Mouse (Mus musculus): Measurements from ENCODE around the gene Slc39a3. TPM values are rescaled to one million over a fixed set of nuclear protein-coding genes. Genes with fewer than 3 reads are reported as not detected.

Gene Slc39a3
- total and polyA plus RNA-seq, 2 experiments from 2014 or later = 41.9 to 118 TPM

DNA sequence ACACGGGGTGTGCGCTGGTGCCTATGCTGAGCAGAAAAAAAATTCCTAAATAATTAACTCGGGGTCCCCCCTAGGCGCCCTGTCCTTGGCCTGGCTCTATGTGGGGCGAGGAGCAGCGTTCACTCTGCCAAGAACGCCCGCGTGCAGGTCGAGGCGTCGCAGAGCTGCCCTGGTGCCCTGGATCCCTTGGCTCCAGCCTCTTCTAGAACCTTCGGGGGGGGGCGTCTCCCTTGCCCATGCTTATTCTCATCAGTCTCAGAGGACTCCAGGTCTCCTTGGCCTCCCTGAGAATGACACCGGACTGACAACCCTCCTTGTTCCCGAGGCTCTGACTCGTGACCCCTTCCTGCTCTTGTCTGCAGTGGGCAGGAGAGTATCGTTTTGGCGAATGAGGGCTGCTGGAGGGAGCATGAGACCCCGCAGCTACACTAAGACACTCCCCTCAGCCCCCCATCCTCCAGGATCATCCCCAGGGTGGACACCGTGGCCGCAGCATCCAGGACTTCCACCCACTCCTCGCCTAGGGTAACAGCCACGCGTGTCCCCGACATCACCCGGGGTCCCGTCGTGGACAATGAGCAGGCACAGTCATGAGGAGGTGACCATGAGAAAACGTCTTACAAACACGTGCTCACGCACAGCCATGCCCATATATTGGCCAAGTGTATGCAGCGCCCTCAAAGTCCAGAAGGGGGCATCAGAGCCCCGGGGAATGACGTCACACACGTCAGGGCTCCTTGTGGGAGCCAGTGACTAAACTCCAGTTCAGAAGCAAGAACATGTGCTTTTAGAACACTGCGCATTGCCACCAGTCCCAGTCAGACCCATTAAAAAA is 37.6 kb downstream of the Slc39a3 start:
- H3K27me3 ChIP-seq (ENCODE audit: insufficient read depth, low read length) = no peaks in the 10 kb centered on the region
- WGBS = 28% methylated on average over 37 of the region's 37 CpGs
- peak; percentile 95 for TF ChIP-seq CTCF (IDR thresholded peaks at IDR 0.05; ENCODE audit: low read depth)
- no peaks in the 10 kb centered on the region for H3K36me3 ChIP-seq (ENCODE audit: insufficient read depth, low read length)
- H3K9ac ChIP-seq (replicated peaks; ENCODE audit: low read length) = 0 out of 2 replicates have a peak overlapping the region, but pooled peaks have one; percentile 14
- no peak overlapping the region for H3K27ac ChIP-seq
- DNase-seq (ENCODE audit: low spot score) (peak; percentile 92), ATAC-seq (peak; percentile 86)
- no peaks in the 10 kb centered on the region for H3K9me3 ChIP-seq (ENCODE audit: low read length)
- no peak overlapping the region for H3K4me3 ChIP-seq (ENCODE audit: low read length)
- 0 out of 2 replicates have a peak, but pooled peaks cover 4% of the 10 kb centered on the region for H3K4me1 ChIP-seq (ENCODE audit: insufficient read depth, low read length)
- H3K4me2 ChIP-seq (ENCODE audit: low read depth, low read length) = peak overlapping the region; percentile 50

DNA sequence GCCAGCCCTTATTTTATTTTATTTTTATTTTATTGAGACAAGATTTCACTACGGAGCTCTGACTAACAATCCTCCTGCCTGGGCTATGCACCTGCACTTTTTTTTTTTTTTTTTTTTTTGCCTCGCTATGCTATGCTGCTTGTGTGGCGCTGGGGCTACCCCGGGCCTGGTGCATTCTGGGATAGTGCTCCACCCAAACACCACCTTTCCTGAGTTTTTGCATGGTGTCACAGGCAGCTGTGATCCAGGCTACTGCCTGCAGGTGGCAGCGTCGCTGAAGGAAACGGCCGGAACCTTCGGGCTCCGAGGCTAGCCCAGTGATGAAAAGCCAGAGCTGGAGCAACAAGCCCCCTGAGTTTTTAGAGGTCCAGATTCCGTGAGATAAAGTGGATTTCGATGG is 38.4 kb downstream of the Slc39a3 start:
- Histone ChIP-seq H3K9ac (replicated peaks; ENCODE audit: low read length) (no peak overlapping the region), H3K4me1 (ENCODE audit: insufficient read depth, low read length) (0 out of 2 replicates have a peak, but pooled peaks cover 4% of the 10 kb centered on the region), H3K4me3 (ENCODE audit: low read length) (no peak overlapping the region), H3K36me3 (ENCODE audit: insufficient read depth, low read length) (no peaks in the 10 kb centered on the region), H3K9me3 (ENCODE audit: low read length) (no peaks in the 10 kb centered on the region), H3K4me2 (ENCODE audit: low read depth, low read length) (no peak overlapping the region), H3K27ac (no peak overlapping the region), H3K27me3 (ENCODE audit: insufficient read depth, low read length) (no peaks in the 10 kb centered on the region)
- DNase-seq (ENCODE audit: low spot score) (peak; percentile 76), ATAC-seq (0 out of 2 replicates have a peak, but pooled peaks have one; percentile 18)
- 19% methylated on average over 12 of the region's 12 CpGs for WGBS
- TF ChIP-seq CTCF (IDR thresholded peaks at IDR 0.05; ENCODE audit: low read depth) = peak; percentile 75

DNA sequence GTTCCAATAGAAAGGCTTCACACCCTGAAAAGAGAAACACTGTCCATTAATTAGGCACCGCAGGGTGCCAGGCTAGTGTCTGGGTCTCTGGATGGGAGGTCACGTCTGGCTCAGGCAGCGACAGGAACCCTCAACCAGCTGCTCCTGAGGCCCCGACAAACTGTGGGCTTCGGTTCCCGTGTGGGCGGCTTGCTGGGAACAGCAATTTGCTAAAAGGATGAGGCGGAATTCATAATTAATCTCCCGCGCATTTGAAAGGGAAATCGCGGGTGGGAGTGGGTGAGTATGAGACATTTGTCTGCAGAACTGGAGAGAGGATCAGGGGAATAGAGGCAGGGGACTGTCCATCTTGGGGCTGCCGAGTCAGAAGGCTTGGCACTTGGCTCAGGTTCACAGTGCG is 39.2 kb downstream of the Slc39a3 start:
- WGBS = 21% methylated on average over 14 of the region's 14 CpGs
- no peak overlapping the region for H3K27ac ChIP-seq
- H3K9me3 ChIP-seq (ENCODE audit: low read length) = no peaks in the 10 kb centered on the region
- ATAC-seq = no peak
- no peak overlapping the region for H3K4me2 ChIP-seq (ENCODE audit: low read depth, low read length)
- no peak for TF ChIP-seq CTCF (IDR thresholded peaks at IDR 0.05; ENCODE audit: low read depth)
- H3K36me3 ChIP-seq (ENCODE audit: insufficient read depth, low read length) = no peaks in the 10 kb centered on the region
- no peak overlapping the region for H3K4me3 ChIP-seq (ENCODE audit: low read length)
- no peak overlapping the region for H3K9ac ChIP-seq (replicated peaks; ENCODE audit: low read length)
- H3K27me3 ChIP-seq (ENCODE audit: insufficient read depth, low read length) = no peaks in the 10 kb centered on the region
- DNase-seq (ENCODE audit: low spot score) = no peak
- H3K4me1 ChIP-seq (ENCODE audit: insufficient read depth, low read length) = 0 out of 2 replicates have a peak, but pooled peaks cover 4% of the 10 kb centered on the region

DNA sequence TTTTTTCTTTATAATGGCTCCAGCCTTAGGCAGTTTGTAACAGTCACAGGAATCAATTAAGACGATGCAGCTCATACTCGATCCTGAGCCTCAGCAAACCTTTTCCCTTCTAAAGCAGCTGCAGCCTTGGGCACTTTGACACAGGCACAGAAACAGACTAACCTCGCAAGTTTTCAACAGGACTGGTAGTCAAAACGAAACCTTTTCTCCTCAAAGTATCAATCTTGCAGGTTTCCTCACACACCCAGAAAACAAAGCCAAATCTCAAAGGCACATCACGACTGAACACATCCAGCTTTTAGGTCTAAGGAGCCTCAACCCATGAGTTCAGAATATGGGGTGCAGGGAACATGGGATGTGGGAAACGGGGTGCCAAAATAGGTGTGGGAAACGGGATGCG is 39.9 kb downstream of the Slc39a3 start:
- H3K9ac ChIP-seq (replicated peaks; ENCODE audit: low read length) = no peak overlapping the region
- H3K9me3 ChIP-seq (ENCODE audit: low read length) = no peaks in the 10 kb centered on the region
- 81% methylated on average over 8 of the region's 8 CpGs for WGBS
- ATAC-seq (no peak), DNase-seq (ENCODE audit: low spot score) (no peak)
- H3K4me1 ChIP-seq (ENCODE audit: insufficient read depth, low read length) = 0 out of 2 replicates have a peak, but pooled peaks cover 4% of the 10 kb centered on the region
- no peaks in the 10 kb centered on the region for H3K27me3 ChIP-seq (ENCODE audit: insufficient read depth, low read length)
- H3K27ac ChIP-seq = no peak overlapping the region
- H3K36me3 ChIP-seq (ENCODE audit: insufficient read depth, low read length) = no peaks in the 10 kb centered on the region
- H3K4me2 ChIP-seq (ENCODE audit: low read depth, low read length) = no peak overlapping the region
- no peak overlapping the region for H3K4me3 ChIP-seq (ENCODE audit: low read length)
- TF ChIP-seq CTCF (IDR thresholded peaks at IDR 0.05; ENCODE audit: low read depth) = no peak

DNA sequence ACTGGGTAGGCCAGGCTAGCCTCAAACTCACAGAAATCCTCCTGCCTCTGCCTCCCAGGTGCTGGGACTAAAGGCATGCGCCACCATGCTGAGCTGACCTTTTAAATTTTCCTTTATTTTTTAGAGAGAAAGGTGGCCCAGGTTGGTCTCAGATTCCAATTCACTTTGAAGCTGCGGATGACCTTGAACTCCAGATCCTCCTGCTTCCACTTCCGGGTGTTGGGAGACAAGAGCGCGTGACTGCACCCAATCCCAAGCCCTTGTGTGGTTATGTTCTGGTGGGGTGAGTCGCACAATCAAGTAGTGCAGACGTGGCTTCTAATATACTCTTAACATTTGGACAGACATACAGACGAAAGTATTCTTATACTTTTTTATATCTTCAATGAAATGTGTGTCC is 40.7 kb downstream of the Slc39a3 start:
- ATAC-seq (no peak), DNase-seq (ENCODE audit: low spot score) (no peak)
- Histone ChIP-seq H3K4me1 (ENCODE audit: insufficient read depth, low read length) (0 out of 2 replicates have a peak, but pooled peaks cover 4% of the 10 kb centered on the region), H3K36me3 (ENCODE audit: insufficient read depth, low read length) (no peaks in the 10 kb centered on the region), H3K9ac (replicated peaks; ENCODE audit: low read length) (no peak overlapping the region), H3K27me3 (ENCODE audit: insufficient read depth, low read length) (no peaks in the 10 kb centered on the region), H3K27ac (no peak overlapping the region), H3K4me3 (ENCODE audit: low read length) (no peak overlapping the region), H3K4me2 (ENCODE audit: low read depth, low read length) (no peak overlapping the region), H3K9me3 (ENCODE audit: low read length) (no peaks in the 10 kb centered on the region)
- 95% methylated on average over 8 of the region's 8 CpGs for WGBS
- no peak for TF ChIP-seq CTCF (IDR thresholded peaks at IDR 0.05; ENCODE audit: low read depth)

DNA sequence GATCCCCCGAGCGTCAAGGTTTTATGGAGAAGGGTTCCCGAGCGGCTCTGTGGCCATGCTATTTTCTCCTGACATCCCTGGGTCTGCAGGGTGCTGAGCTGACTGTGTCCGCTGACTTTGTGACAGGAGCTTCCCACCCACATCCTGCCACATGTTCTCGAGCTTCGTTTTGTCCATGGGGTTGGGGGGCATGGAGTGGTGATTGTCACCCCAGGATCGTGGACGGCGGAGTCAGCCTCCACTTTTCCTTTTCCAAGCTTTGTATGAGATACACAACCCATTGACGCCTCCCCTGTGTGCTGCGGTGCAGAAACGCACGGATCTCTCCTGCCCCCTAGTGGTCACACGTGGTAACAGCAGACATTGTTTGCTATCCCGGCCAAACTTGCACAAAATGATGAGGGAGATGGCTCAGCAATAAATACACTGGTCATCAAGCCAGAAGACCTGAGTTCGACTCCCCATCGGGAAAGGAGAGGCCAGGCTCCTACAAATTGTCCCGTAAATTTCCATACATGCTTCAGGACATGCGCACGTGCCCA is 42.1 kb downstream of the Slc39a3 start:
- Histone ChIP-seq H3K27ac (no peak overlapping the region), H3K36me3 (ENCODE audit: insufficient read depth, low read length) (no peaks in the 10 kb centered on the region), H3K9me3 (ENCODE audit: low read length) (no peaks in the 10 kb centered on the region), H3K4me3 (ENCODE audit: low read length) (no peak overlapping the region), H3K4me2 (ENCODE audit: low read depth, low read length) (peak overlapping the region; percentile 46), H3K27me3 (ENCODE audit: insufficient read depth, low read length) (no peaks in the 10 kb centered on the region), H3K9ac (replicated peaks; ENCODE audit: low read length) (peak overlapping the region; percentile 19; the same call in 1 of the 2 replicates), H3K4me1 (ENCODE audit: insufficient read depth, low read length) (0 out of 2 replicates have a peak, but pooled peaks cover 4% of the 10 kb centered on the region)
- peak; percentile 100 for TF ChIP-seq CTCF (IDR thresholded peaks at IDR 0.05; ENCODE audit: low read depth)
- 13% methylated on average over 21 of the region's 21 CpGs for WGBS
- DNase-seq (ENCODE audit: low spot score) (peak; percentile 90), ATAC-seq (peak; percentile 31; the same call in 1 of the 2 replicates)
